Mouse (Mus musculus) 416B (cell line): ENCODE measurements around the gene Dnajb3.
A peak's percentile ranks its signal among the peaks of the same experiment; 100 is the strongest.
"Not testable (repeated sequence)": the region's sequence is repeated elsewhere in the genome, so short reads cannot be mapped to it uniquely, and the experiment has no call there.

Source experiments
- DNase-seq: peaks from one replicate; pipeline ENCODE4 v3.0.0; 2011; ENCODE audit warnings: low read depth

Gene Dnajb3

GRCm38 (mm10) chr1:88215466-88216380, 10.1 kb upstream of the Dnajb3 start:
- peak; percentile 5 for DNase-seq

GRCm38 (mm10) chr1:88214462-88214952, 8.9 kb upstream of the Dnajb3 start:
- peak; percentile 8 for DNase-seq

GRCm38 (mm10) chr1:88213766-88214461, 8.3 kb upstream of the Dnajb3 start:
- DNase-seq = peak; percentile 11

GRCm38 (mm10) chr1:88213061-88213460, 7.5 kb upstream of the Dnajb3 start:
- peak; percentile 9 for DNase-seq

- peak; percentile 4 for DNase-seq
Observed at GRCm38 (mm10) chr1:88212341-88213045, 6.9 kb upstream of the Dnajb3 start.

- DNase-seq = peak; percentile 5
Observed at GRCm38 (mm10) chr1:88211812-88212211, 6.2 kb upstream of the Dnajb3 start, which contains the start of gene Ugt1a1. Gene Ugt1a1 (plus strand): TSS chr1:88211959.

- DNase-seq = no peak
Observed at GRCm38 (mm10) chr1:88206843-88207479, 1.4 kb upstream of the Dnajb3 start.

GRCm38 (mm10) chr1:88200456-88200855, 5.1 kb downstream of the Dnajb3 start, which contains the start of gene Ugt1a2:
Gene Ugt1a2 (plus strand): TSS chr1:88200601.
- DNase-seq = no peak

- no peak for DNase-seq
Observed at GRCm38 (mm10) chr1:88199996-88200395, 5.6 kb downstream of the Dnajb3 start.

- no peak for DNase-seq
Observed at GRCm38 (mm10) chr1:88197443-88197842, 8.1 kb downstream of the Dnajb3 start.

- DNase-seq = no peak
Observed at GRCm38 (mm10) chr1:88195687-88196086, 9.9 kb downstream of the Dnajb3 start.

- DNase-seq = no peak
Observed at GRCm38 (mm10) chr1:88192136-88192535, 13.4 kb downstream of the Dnajb3 start.

GRCm38 (mm10) chr1:88186325-88186935, 19.2 kb downstream of the Dnajb3 start:
- DNase-seq = no peak

GRCm38 (mm10) chr1:88179657-88180056, 25.9 kb downstream of the Dnajb3 start:
- DNase-seq = no peak

- DNase-seq = not testable (repeated sequence)
Observed at GRCm38 (mm10) chr1:88172190-88172589, 33.4 kb downstream of the Dnajb3 start.

- DNase-seq = no peak
Observed at GRCm38 (mm10) chr1:88165711-88166110, 39.9 kb downstream of the Dnajb3 start, which contains the start of gene Ugt1a5. Gene Ugt1a5 (plus strand): TSS chr1:88166012.

GRCm38 (mm10) chr1:88158430-88158829, 47.2 kb downstream of the Dnajb3 start:
- DNase-seq = peak; percentile 6
